Mouse (Mus musculus): ENCODE measurements around the gene Gm9046. TPM values are rescaled to one million over a fixed set of nuclear protein-coding genes. Genes with fewer than 3 reads are reported as not detected.
"Not testable (repeated sequence)": the region's sequence is repeated elsewhere in the genome, so short reads cannot be mapped to it uniquely, and the experiment has no call there.

Gm9046 gene
- not detected in 2 replicates for polyA plus RNA-seq (2014; fragmentation: Nextera tagmentation; extraction: Ambion mirVana)

GRCm38 (mm10) chr10:118343155-118343554 is at the start of gene Gm9046:
Gene Gm9046, minus strand, starts transcription at chr10:118343255.
- not testable (repeated sequence) for H3K9ac ChIP-seq (ENCODE audit: low read length); H3K4me3 ChIP-seq (ENCODE audit: low read depth, low read length); ATAC-seq (ENCODE audit: insufficient read depth, low FRiP score, low TSS enrichment); H3K4me2 ChIP-seq (ENCODE audit: low read depth); H3K27me3 ChIP-seq (ENCODE audit: control insufficient read depth, insufficient read depth, low read length); DNase-seq (ENCODE audit: low spot score); H3K9me3 ChIP-seq (ENCODE audit: control insufficient read depth, low read length); H3K36me3 ChIP-seq (ENCODE audit: control insufficient read depth, insufficient read depth, low read length); H3K27ac ChIP-seq (ENCODE audit: low read depth, low read length); H3K4me1 ChIP-seq (ENCODE audit: control insufficient read depth, insufficient read depth, low read length)
- WGBS, result no CpG with 5 or more reads among the region's 14 CpGs

GRCm38 (mm10) chr10:118370443-118370842 is 27.4 kb upstream of the Gm9046 start:
- Histone ChIP-seq H3K4me3 (ENCODE audit: low read depth, low read length) (no peak overlapping the region), H3K4me1 (ENCODE audit: control insufficient read depth, insufficient read depth, low read length) (no peaks in the 10 kb centered on the region), H3K27ac (ENCODE audit: low read depth, low read length) (no peak overlapping the region), H3K9ac (ENCODE audit: low read length) (0 out of 2 replicates have a peak overlapping the region, but pooled peaks have one; percentile 14), H3K9me3 (ENCODE audit: control insufficient read depth, low read length) (no peaks in the 10 kb centered on the region), H3K27me3 (ENCODE audit: control insufficient read depth, insufficient read depth, low read length) (no peaks in the 10 kb centered on the region), H3K36me3 (ENCODE audit: control insufficient read depth, insufficient read depth, low read length) (no peaks in the 10 kb centered on the region), H3K4me2 (ENCODE audit: low read depth) (peak overlapping the region; percentile 31; the same call in 1 of the 2 replicates)
- DNase-seq (ENCODE audit: low spot score) (peak; percentile 89), ATAC-seq (ENCODE audit: insufficient read depth, low FRiP score, low TSS enrichment) (peak; percentile 92)
- WGBS, result 13% methylated on average over 10 of the region's 10 CpGs

- no peak overlapping the region for H3K27ac ChIP-seq (ENCODE audit: low read depth, low read length)
- H3K4me2 ChIP-seq (ENCODE audit: low read depth), result no peak overlapping the region
- WGBS, result 88% methylated on average over 9 of the region's 9 CpGs
- DNase-seq (ENCODE audit: low spot score), result no peak
- no peak overlapping the region for H3K4me3 ChIP-seq (ENCODE audit: low read depth, low read length)
- H3K27me3 ChIP-seq (ENCODE audit: control insufficient read depth, insufficient read depth, low read length), result no peaks in the 10 kb centered on the region
- no peak for ATAC-seq (ENCODE audit: insufficient read depth, low FRiP score, low TSS enrichment)
- no peaks in the 10 kb centered on the region for H3K36me3 ChIP-seq (ENCODE audit: control insufficient read depth, insufficient read depth, low read length)
- no peaks in the 10 kb centered on the region for H3K4me1 ChIP-seq (ENCODE audit: control insufficient read depth, insufficient read depth, low read length)
- H3K9ac ChIP-seq (ENCODE audit: low read length), result no peak overlapping the region
- H3K9me3 ChIP-seq (ENCODE audit: control insufficient read depth, low read length), result no peaks in the 10 kb centered on the region
Measured at GRCm38 (mm10) chr10:118369518-118369917, 26.5 kb upstream of the Gm9046 start.

GRCm38 (mm10) chr10:118354005-118354404 is 10.9 kb upstream of the Gm9046 start, which contains the start of gene Gm9049:
Gene Gm9049, minus strand, starts transcription at chr10:118354105.
- H3K4me3 ChIP-seq (ENCODE audit: low read depth, low read length); ATAC-seq (ENCODE audit: insufficient read depth, low FRiP score, low TSS enrichment); H3K9ac ChIP-seq (ENCODE audit: low read length); H3K36me3 ChIP-seq (ENCODE audit: control insufficient read depth, insufficient read depth, low read length); H3K9me3 ChIP-seq (ENCODE audit: control insufficient read depth, low read length); H3K27ac ChIP-seq (ENCODE audit: low read depth, low read length); H3K27me3 ChIP-seq (ENCODE audit: control insufficient read depth, insufficient read depth, low read length); DNase-seq (ENCODE audit: low spot score); H3K4me2 ChIP-seq (ENCODE audit: low read depth); H3K4me1 ChIP-seq (ENCODE audit: control insufficient read depth, insufficient read depth, low read length): not testable (repeated sequence)
- WGBS, result no CpG with 5 or more reads among the region's 11 CpGs

GRCm38 (mm10) chr10:118348579-118348978 is 5.5 kb upstream of the Gm9046 start, which contains the start of gene Gm9048:
Gene Gm9048, minus strand, starts transcription at chr10:118348679.
- H3K9me3 ChIP-seq (ENCODE audit: control insufficient read depth, low read length); H3K27ac ChIP-seq (ENCODE audit: low read depth, low read length); ATAC-seq (ENCODE audit: insufficient read depth, low FRiP score, low TSS enrichment); H3K4me2 ChIP-seq (ENCODE audit: low read depth); H3K36me3 ChIP-seq (ENCODE audit: control insufficient read depth, insufficient read depth, low read length); H3K9ac ChIP-seq (ENCODE audit: low read length); H3K4me3 ChIP-seq (ENCODE audit: low read depth, low read length); H3K4me1 ChIP-seq (ENCODE audit: control insufficient read depth, insufficient read depth, low read length); DNase-seq (ENCODE audit: low spot score); H3K27me3 ChIP-seq (ENCODE audit: control insufficient read depth, insufficient read depth, low read length): not testable (repeated sequence)
- 100% methylated on average over 1 of the region's 14 CpGs for WGBS

- no CpG with 5 or more reads among the region's 14 CpGs for WGBS
- not testable (repeated sequence) for H3K4me3 ChIP-seq (ENCODE audit: low read depth, low read length)
Measured at GRCm38 (mm10) chr10:118337731-118338130, 5.3 kb downstream of the Gm9046 start, which contains the start of gene Gm9045. Gene Gm9045, minus strand, starts transcription at chr10:118337831.

GRCm38 (mm10) chr10:118332308-118332707 is 10.7 kb downstream of the Gm9046 start, which contains the start of gene Gm9044:
Gene Gm9044, minus strand, starts transcription at chr10:118332408.
- not testable (repeated sequence) for H3K4me1 ChIP-seq (ENCODE audit: control insufficient read depth, insufficient read depth, low read length); H3K36me3 ChIP-seq (ENCODE audit: control insufficient read depth, insufficient read depth, low read length); ATAC-seq (ENCODE audit: insufficient read depth, low FRiP score, low TSS enrichment); DNase-seq (ENCODE audit: low spot score); H3K27me3 ChIP-seq (ENCODE audit: control insufficient read depth, insufficient read depth, low read length); H3K27ac ChIP-seq (ENCODE audit: low read depth, low read length); H3K9ac ChIP-seq (ENCODE audit: low read length); H3K4me3 ChIP-seq (ENCODE audit: low read depth, low read length); H3K9me3 ChIP-seq (ENCODE audit: control insufficient read depth, low read length); H3K4me2 ChIP-seq (ENCODE audit: low read depth)
- WGBS, result no CpG with 5 or more reads among the region's 14 CpGs

More at GRCm38 (mm10) chr10:118337731-118338130, 5.3 kb downstream of the Gm9046 start, which contains the start of gene Gm9045:
- not testable (repeated sequence) for H3K4me2 ChIP-seq (ENCODE audit: low read depth); H3K36me3 ChIP-seq (ENCODE audit: control insufficient read depth, insufficient read depth, low read length); H3K27me3 ChIP-seq (ENCODE audit: control insufficient read depth, insufficient read depth, low read length); H3K9me3 ChIP-seq (ENCODE audit: control insufficient read depth, low read length); ATAC-seq (ENCODE audit: insufficient read depth, low FRiP score, low TSS enrichment); H3K27ac ChIP-seq (ENCODE audit: low read depth, low read length); H3K4me1 ChIP-seq (ENCODE audit: control insufficient read depth, insufficient read depth, low read length); DNase-seq (ENCODE audit: low spot score); H3K9ac ChIP-seq (ENCODE audit: low read length)

GRCm38 (mm10) chr10:118326869-118327268 is 16.2 kb downstream of the Gm9046 start, which contains the start of gene Gm9040:
Gene Gm9040, minus strand, starts transcription at chr10:118326969.
- no CpG with 5 or more reads among the region's 11 CpGs for WGBS
- not testable (repeated sequence) for DNase-seq (ENCODE audit: low spot score); H3K9ac ChIP-seq (ENCODE audit: low read length); H3K9me3 ChIP-seq (ENCODE audit: control insufficient read depth, low read length); H3K27ac ChIP-seq (ENCODE audit: low read depth, low read length); H3K4me3 ChIP-seq (ENCODE audit: low read depth, low read length); H3K4me2 ChIP-seq (ENCODE audit: low read depth); H3K36me3 ChIP-seq (ENCODE audit: control insufficient read depth, insufficient read depth, low read length); H3K4me1 ChIP-seq (ENCODE audit: control insufficient read depth, insufficient read depth, low read length); ATAC-seq (ENCODE audit: insufficient read depth, low FRiP score, low TSS enrichment); H3K27me3 ChIP-seq (ENCODE audit: control insufficient read depth, insufficient read depth, low read length)

- Histone ChIP-seq H3K4me1 (ENCODE audit: control insufficient read depth, insufficient read depth, low read length) (no peaks in the 10 kb centered on the region), H3K4me2 (ENCODE audit: low read depth) (no peak overlapping the region), H3K9ac (ENCODE audit: low read length) (no peak overlapping the region), H3K4me3 (ENCODE audit: low read depth, low read length) (no peak overlapping the region), H3K27ac (ENCODE audit: low read depth, low read length) (no peak overlapping the region), H3K27me3 (ENCODE audit: control insufficient read depth, insufficient read depth, low read length) (no peaks in the 10 kb centered on the region), H3K9me3 (ENCODE audit: control insufficient read depth, low read length) (no peaks in the 10 kb centered on the region), H3K36me3 (ENCODE audit: control insufficient read depth, insufficient read depth, low read length) (no peaks in the 10 kb centered on the region)
- 90% methylated on average over 8 of the region's 8 CpGs for WGBS
- ATAC-seq (ENCODE audit: insufficient read depth, low FRiP score, low TSS enrichment) (no peak), DNase-seq (ENCODE audit: low spot score) (no peak)
Measured at GRCm38 (mm10) chr10:118319024-118319423, 24.0 kb downstream of the Gm9046 start.
